Mouse (Mus musculus): ENCODE data around the gene Klhl3. TPM values are rescaled to one million over a fixed set of nuclear protein-coding genes. Genes with fewer than 3 reads are reported as not detected.

The Klhl3 gene
- polyA plus RNA-seq, 1 experiment from 2014 or later, result 9.6 TPM

GRCm38 (mm10) chr13:58127766-58128361, 14.5 kb upstream of the Klhl3 start:
- peak; percentile 30 for ATAC-seq (replicated peaks; ENCODE audit: extremely low read depth, insufficient read depth, low FRiP score)
- no peaks in the 10 kb centered on the region for H3K9me3 ChIP-seq (replicated peaks; ENCODE audit: control insufficient read depth, low read length)
- H3K4me1 ChIP-seq (ENCODE audit: control insufficient read depth, insufficient read depth, low read length), result peaks cover 26% of the 10 kb centered on the region
- H3K36me3 ChIP-seq (ENCODE audit: control insufficient read depth, insufficient read depth), result no peaks in the 10 kb centered on the region
- under 1% methylated on average over 81 of the region's 81 CpGs for WGBS
- peak overlapping the region; percentile 99 for H3K27ac ChIP-seq (ENCODE audit: low read length)
- H3K4me2 ChIP-seq (ENCODE audit: low read depth, low read length), result peak overlapping the region; percentile 80
- H3K27me3 ChIP-seq (ENCODE audit: control insufficient read depth, insufficient read depth, low read length), result no peaks in the 10 kb centered on the region
- H3K4me3 ChIP-seq (ENCODE audit: low read length), result peak overlapping the region; percentile 83
- peak overlapping the region; percentile 97 for H3K9ac ChIP-seq (ENCODE audit: low read length)

- Histone ChIP-seq H3K4me3 (ENCODE audit: low read length) (peak overlapping the region; percentile 83), H3K9me3 (replicated peaks; ENCODE audit: control insufficient read depth, low read length) (no peaks in the 10 kb centered on the region), H3K9ac (ENCODE audit: low read length) (peak overlapping the region; percentile 97), H3K36me3 (ENCODE audit: control insufficient read depth, insufficient read depth) (no peaks in the 10 kb centered on the region), H3K4me1 (ENCODE audit: control insufficient read depth, insufficient read depth, low read length) (peaks cover 31% of the 10 kb centered on the region), H3K27ac (ENCODE audit: low read length) (peak overlapping the region; percentile 99), H3K27me3 (ENCODE audit: control insufficient read depth, insufficient read depth, low read length) (no peaks in the 10 kb centered on the region), H3K4me2 (ENCODE audit: low read depth, low read length) (peak overlapping the region; percentile 80)
- no peak for ATAC-seq (replicated peaks; ENCODE audit: extremely low read depth, insufficient read depth, low FRiP score)
- WGBS, result under 1% methylated on average over 58 of the region's 92 CpGs
Observed at GRCm38 (mm10) chr13:58126862-58127765, 13.7 kb upstream of the Klhl3 start.

- peak overlapping the region; percentile 80 for H3K4me2 ChIP-seq (ENCODE audit: low read depth, low read length)
- no peak for ATAC-seq (replicated peaks; ENCODE audit: extremely low read depth, insufficient read depth, low FRiP score)
- H3K9ac ChIP-seq (ENCODE audit: low read length), result peak overlapping the region; percentile 56
- WGBS, result 31% methylated on average over 7 of the region's 7 CpGs
- H3K27me3 ChIP-seq (ENCODE audit: control insufficient read depth, insufficient read depth, low read length), result no peaks in the 10 kb centered on the region
- H3K4me3 ChIP-seq (ENCODE audit: low read length), result peak overlapping the region; percentile 38
- H3K4me1 ChIP-seq (ENCODE audit: control insufficient read depth, insufficient read depth, low read length), result peaks cover 31% of the 10 kb centered on the region
- no peaks in the 10 kb centered on the region for H3K9me3 ChIP-seq (replicated peaks; ENCODE audit: control insufficient read depth, low read length)
- no peak overlapping the region for H3K27ac ChIP-seq (ENCODE audit: low read length)
- no peaks in the 10 kb centered on the region for H3K36me3 ChIP-seq (ENCODE audit: control insufficient read depth, insufficient read depth)
Observed at GRCm38 (mm10) chr13:58126126-58126525, 12.7 kb upstream of the Klhl3 start.

- Histone ChIP-seq H3K4me2 (ENCODE audit: low read depth, low read length) (no peak overlapping the region), H3K4me1 (ENCODE audit: control insufficient read depth, insufficient read depth, low read length) (peaks cover 29% of the 10 kb centered on the region), H3K9me3 (replicated peaks; ENCODE audit: control insufficient read depth, low read length) (no peaks in the 10 kb centered on the region), H3K9ac (ENCODE audit: low read length) (no peak overlapping the region), H3K27me3 (ENCODE audit: control insufficient read depth, insufficient read depth, low read length) (no peaks in the 10 kb centered on the region), H3K4me3 (ENCODE audit: low read length) (no peak overlapping the region), H3K27ac (ENCODE audit: low read length) (no peak overlapping the region), H3K36me3 (ENCODE audit: control insufficient read depth, insufficient read depth) (no peaks in the 10 kb centered on the region)
- WGBS, result 45% methylated on average over 2 of the region's 2 CpGs
- no peak for ATAC-seq (replicated peaks; ENCODE audit: extremely low read depth, insufficient read depth, low FRiP score)
Observed at GRCm38 (mm10) chr13:58124989-58125388, 11.6 kb upstream of the Klhl3 start.

GRCm38 (mm10) chr13:58124278-58124677, 10.9 kb upstream of the Klhl3 start:
- 85% methylated on average over 3 of the region's 3 CpGs for WGBS
- ATAC-seq (replicated peaks; ENCODE audit: extremely low read depth, insufficient read depth, low FRiP score), result no peak
- Histone ChIP-seq H3K27ac (ENCODE audit: low read length) (no peak overlapping the region), H3K4me1 (ENCODE audit: control insufficient read depth, insufficient read depth, low read length) (peaks cover 23% of the 10 kb centered on the region), H3K4me3 (ENCODE audit: low read length) (no peak overlapping the region), H3K9ac (ENCODE audit: low read length) (no peak overlapping the region), H3K36me3 (ENCODE audit: control insufficient read depth, insufficient read depth) (no peaks in the 10 kb centered on the region), H3K4me2 (ENCODE audit: low read depth, low read length) (no peak overlapping the region), H3K27me3 (ENCODE audit: control insufficient read depth, insufficient read depth, low read length) (no peaks in the 10 kb centered on the region), H3K9me3 (replicated peaks; ENCODE audit: control insufficient read depth, low read length) (no peaks in the 10 kb centered on the region)

- H3K4me2 ChIP-seq (ENCODE audit: low read depth, low read length), result no peak overlapping the region
- H3K4me3 ChIP-seq (ENCODE audit: low read length), result no peak overlapping the region
- ATAC-seq (replicated peaks; ENCODE audit: extremely low read depth, insufficient read depth, low FRiP score), result no peak
- H3K9me3 ChIP-seq (replicated peaks; ENCODE audit: control insufficient read depth, low read length), result no peaks in the 10 kb centered on the region
- H3K9ac ChIP-seq (ENCODE audit: low read length), result no peak overlapping the region
- peaks cover 23% of the 10 kb centered on the region for H3K4me1 ChIP-seq (ENCODE audit: control insufficient read depth, insufficient read depth, low read length)
- 67% methylated on average over 8 of the region's 8 CpGs for WGBS
- no peaks in the 10 kb centered on the region for H3K27me3 ChIP-seq (ENCODE audit: control insufficient read depth, insufficient read depth, low read length)
- no peaks in the 10 kb centered on the region for H3K36me3 ChIP-seq (ENCODE audit: control insufficient read depth, insufficient read depth)
- 0 out of 2 replicates have a peak overlapping the region, but pooled peaks have one; percentile 15 for H3K27ac ChIP-seq (ENCODE audit: low read length)
Observed at GRCm38 (mm10) chr13:58123381-58123780, 10.0 kb upstream of the Klhl3 start.

GRCm38 (mm10) chr13:58122786-58123297, 9.4 kb upstream of the Klhl3 start:
- H3K4me1 ChIP-seq (ENCODE audit: control insufficient read depth, insufficient read depth, low read length), result peaks cover 23% of the 10 kb centered on the region
- H3K4me3 ChIP-seq (ENCODE audit: low read length), result no peak overlapping the region
- ATAC-seq (replicated peaks; ENCODE audit: extremely low read depth, insufficient read depth, low FRiP score), result no peak
- WGBS, result 55% methylated on average over 10 of the region's 10 CpGs
- no peak overlapping the region; the same call in 1 of the 2 replicates for H3K4me2 ChIP-seq (ENCODE audit: low read depth, low read length)
- H3K9ac ChIP-seq (ENCODE audit: low read length), result no peak overlapping the region
- no peaks in the 10 kb centered on the region for H3K27me3 ChIP-seq (ENCODE audit: control insufficient read depth, insufficient read depth, low read length)
- no peak overlapping the region for H3K27ac ChIP-seq (ENCODE audit: low read length)
- H3K9me3 ChIP-seq (replicated peaks; ENCODE audit: control insufficient read depth, low read length), result no peaks in the 10 kb centered on the region
- no peaks in the 10 kb centered on the region for H3K36me3 ChIP-seq (ENCODE audit: control insufficient read depth, insufficient read depth)

GRCm38 (mm10) chr13:58117318-58118017, 4.1 kb upstream of the Klhl3 start:
- no peaks in the 10 kb centered on the region for H3K9me3 ChIP-seq (replicated peaks; ENCODE audit: control insufficient read depth, low read length)

More at GRCm38 (mm10) chr13:58117318-58118017, 4.1 kb upstream of the Klhl3 start:
- H3K27me3 ChIP-seq (ENCODE audit: control insufficient read depth, insufficient read depth, low read length), result no peaks in the 10 kb centered on the region
- H3K9ac ChIP-seq (ENCODE audit: low read length), result no peak overlapping the region
- peaks cover 21% of the 10 kb centered on the region for H3K4me1 ChIP-seq (ENCODE audit: control insufficient read depth, insufficient read depth, low read length)
- H3K36me3 ChIP-seq (ENCODE audit: control insufficient read depth, insufficient read depth), result no peaks in the 10 kb centered on the region
- no peak overlapping the region for H3K27ac ChIP-seq (ENCODE audit: low read length)
- H3K4me3 ChIP-seq (ENCODE audit: low read length), result no peak overlapping the region
- H3K4me2 ChIP-seq (ENCODE audit: low read depth, low read length), result no peak overlapping the region
- WGBS, result 51% methylated on average over 8 of the region's 8 CpGs
- no peak for ATAC-seq (replicated peaks; ENCODE audit: extremely low read depth, insufficient read depth, low FRiP score)
